Mouse (Mus musculus): ENCODE data around the gene Ankrd40. TPM values are rescaled to one million over a fixed set of nuclear protein-coding genes. Genes with fewer than 3 reads are reported as not detected.

The Ankrd40 gene
- polyA plus RNA-seq, 1 experiment from 2014 or later: 12.2 TPM

DNA sequence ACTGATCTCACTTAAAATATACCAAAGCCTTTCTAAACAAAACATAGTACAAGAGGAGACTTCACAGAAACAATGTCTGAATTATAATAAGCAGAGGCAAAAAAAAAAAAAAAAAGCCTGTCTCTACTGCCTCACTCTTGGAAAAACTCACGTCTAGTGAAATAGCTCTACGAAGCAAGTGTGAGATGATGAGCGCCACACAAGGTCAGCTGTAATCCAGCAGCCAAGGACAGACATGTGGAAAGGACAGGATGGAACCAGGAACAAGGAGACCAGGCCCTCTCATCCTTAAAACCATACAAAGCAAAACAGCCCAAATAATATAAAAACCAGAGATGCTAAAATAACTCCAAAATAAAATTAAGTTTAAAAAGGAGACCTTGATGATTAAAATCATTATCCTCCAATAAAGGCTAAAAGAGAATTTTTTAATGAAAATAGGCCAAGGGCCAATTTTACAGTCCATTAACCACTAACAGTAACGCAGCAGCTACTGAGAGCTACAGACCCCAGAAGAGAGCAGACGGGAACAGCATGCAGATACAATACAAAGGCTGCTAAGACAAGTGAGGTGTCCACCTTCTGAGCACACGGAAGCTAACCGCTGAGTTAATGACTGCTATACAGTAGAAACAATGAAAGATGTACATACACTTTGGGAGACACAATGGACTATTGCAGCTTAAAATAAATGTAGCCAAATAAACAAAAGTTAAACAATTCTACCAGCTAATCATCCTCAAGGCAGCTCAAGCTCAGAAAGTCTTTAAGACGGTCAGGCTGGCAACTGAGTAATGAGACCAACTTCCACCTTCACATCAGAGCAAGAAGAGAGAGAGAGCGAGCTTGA, 32.6 kb upstream of the Ankrd40 start:
- H3K4me1 ChIP-seq (replicated peaks; ENCODE audit: control insufficient read depth, insufficient read depth, low read length): no peaks in the 10 kb centered on the region
- no peak overlapping the region for H3K4me2 ChIP-seq (ENCODE audit: low read depth, low read length)
- H3K27me3 ChIP-seq (ENCODE audit: control insufficient read depth, insufficient read depth, low read depth, low read length): no peaks in the 10 kb centered on the region
- no peak overlapping the region for H3K9ac ChIP-seq (ENCODE audit: low read length)
- H3K9me3 ChIP-seq (ENCODE audit: control insufficient read depth, low read length): no peaks in the 10 kb centered on the region
- no peak for ATAC-seq (ENCODE audit: low read depth)
- H3K4me3 ChIP-seq (ENCODE audit: low read length): no peak overlapping the region
- peaks cover 65% of the 10 kb centered on the region for H3K36me3 ChIP-seq (ENCODE audit: control insufficient read depth, insufficient read depth, low read length)
- 77% methylated on average over 9 of the region's 9 CpGs for WGBS
- H3K27ac ChIP-seq (ENCODE audit: low read length): no peak overlapping the region

- peaks cover 33% of the 10 kb centered on the region for H3K4me1 ChIP-seq (replicated peaks; ENCODE audit: control insufficient read depth, insufficient read depth, low read length)
- no peak for ATAC-seq (ENCODE audit: low read depth)
- 87% methylated on average over 1 of the region's 1 CpGs for WGBS
These were observed 15.1 kb upstream of the Ankrd40 start for GRCm38 (mm10) chr11:94312733-94313132.

GRCm38 (mm10) chr11:94314098-94314652, 13.6 kb upstream of the Ankrd40 start:
- no peaks in the 10 kb centered on the region for H3K9me3 ChIP-seq (ENCODE audit: control insufficient read depth, low read length)
- H3K4me3 ChIP-seq (ENCODE audit: low read length): no peak overlapping the region
- no peak overlapping the region for H3K27ac ChIP-seq (ENCODE audit: low read length)
- no peak overlapping the region for H3K9ac ChIP-seq (ENCODE audit: low read length)
- no peaks in the 10 kb centered on the region for H3K27me3 ChIP-seq (ENCODE audit: control insufficient read depth, insufficient read depth, low read depth, low read length)
- H3K4me2 ChIP-seq (ENCODE audit: low read depth, low read length): no peak overlapping the region
- peaks cover 38% of the 10 kb centered on the region for H3K4me1 ChIP-seq (replicated peaks; ENCODE audit: control insufficient read depth, insufficient read depth, low read length)
- no peak for ATAC-seq (ENCODE audit: low read depth)
- WGBS: 47% methylated on average over 2 of the region's 2 CpGs
- H3K36me3 ChIP-seq (ENCODE audit: control insufficient read depth, insufficient read depth, low read length): 0 out of 2 replicates have a peak, but pooled peaks cover under 1% of the 10 kb centered on the region

More at GRCm38 (mm10) chr11:94312733-94313132, 15.1 kb upstream of the Ankrd40 start:
- Histone ChIP-seq H3K27me3 (ENCODE audit: control insufficient read depth, insufficient read depth, low read depth, low read length) (no peaks in the 10 kb centered on the region), H3K27ac (ENCODE audit: low read length) (no peak overlapping the region), H3K9me3 (ENCODE audit: control insufficient read depth, low read length) (no peaks in the 10 kb centered on the region), H3K4me3 (ENCODE audit: low read length) (no peak overlapping the region), H3K36me3 (ENCODE audit: control insufficient read depth, insufficient read depth, low read length) (no peaks in the 10 kb centered on the region; the same call in 1 of the 2 replicates), H3K9ac (ENCODE audit: low read length) (no peak overlapping the region), H3K4me2 (ENCODE audit: low read depth, low read length) (no peak overlapping the region)

GRCm38 (mm10) chr11:94315308-94315707, 12.5 kb upstream of the Ankrd40 start:
- Histone ChIP-seq H3K4me3 (ENCODE audit: low read length) (no peak overlapping the region), H3K27me3 (ENCODE audit: control insufficient read depth, insufficient read depth, low read depth, low read length) (no peaks in the 10 kb centered on the region), H3K9me3 (ENCODE audit: control insufficient read depth, low read length) (no peaks in the 10 kb centered on the region), H3K4me2 (ENCODE audit: low read depth, low read length) (no peak overlapping the region), H3K27ac (ENCODE audit: low read length) (0 out of 2 replicates have a peak overlapping the region, but pooled peaks have one; percentile 10), H3K36me3 (ENCODE audit: control insufficient read depth, insufficient read depth, low read length) (peaks cover 3% of the 10 kb centered on the region; the same call in 1 of the 2 replicates), H3K9ac (ENCODE audit: low read length) (no peak overlapping the region), H3K4me1 (replicated peaks; ENCODE audit: control insufficient read depth, insufficient read depth, low read length) (peaks cover 48% of the 10 kb centered on the region)
- no peak for ATAC-seq (ENCODE audit: low read depth)
- WGBS: 31% methylated on average over 1 of the region's 1 CpGs

GRCm38 (mm10) chr11:94316528-94316927, 11.3 kb upstream of the Ankrd40 start:
- ATAC-seq (ENCODE audit: low read depth): no peak
- Histone ChIP-seq H3K4me2 (ENCODE audit: low read depth, low read length) (no peak overlapping the region), H3K9ac (ENCODE audit: low read length) (no peak overlapping the region), H3K4me1 (replicated peaks; ENCODE audit: control insufficient read depth, insufficient read depth, low read length) (peaks cover 50% of the 10 kb centered on the region), H3K4me3 (ENCODE audit: low read length) (no peak overlapping the region), H3K36me3 (ENCODE audit: control insufficient read depth, insufficient read depth, low read length) (peaks cover 3% of the 10 kb centered on the region; the same call in 1 of the 2 replicates), H3K27me3 (ENCODE audit: control insufficient read depth, insufficient read depth, low read depth, low read length) (no peaks in the 10 kb centered on the region), H3K9me3 (ENCODE audit: control insufficient read depth, low read length) (no peaks in the 10 kb centered on the region), H3K27ac (ENCODE audit: low read length) (0 out of 2 replicates have a peak overlapping the region, but pooled peaks have one; percentile 17)
- WGBS: 57% methylated on average over 2 of the region's 2 CpGs

DNA sequence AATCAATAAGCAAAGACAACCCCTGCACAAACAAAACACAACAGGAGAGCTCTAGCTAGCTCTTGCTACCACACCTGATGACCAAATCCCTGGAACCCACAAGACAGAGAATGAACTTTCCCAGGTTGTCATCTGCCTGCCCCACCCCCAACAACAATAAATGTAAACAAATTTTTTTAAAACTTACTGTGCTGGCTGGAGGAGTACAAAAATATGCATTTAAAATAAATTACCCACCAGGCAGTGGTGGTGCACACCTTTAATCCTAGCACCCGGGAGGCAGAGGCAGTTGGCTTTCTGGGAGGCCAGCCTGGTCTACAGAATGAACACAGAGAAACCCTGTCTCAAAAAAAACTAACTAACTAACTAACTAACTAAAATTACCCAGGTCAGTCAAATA, 10.8 kb upstream of the Ankrd40 start:
- 59% methylated on average over 1 of the region's 1 CpGs for WGBS
- peaks cover 50% of the 10 kb centered on the region for H3K4me1 ChIP-seq (replicated peaks; ENCODE audit: control insufficient read depth, insufficient read depth, low read length)
- no peak overlapping the region for H3K4me2 ChIP-seq (ENCODE audit: low read depth, low read length)

DNA sequence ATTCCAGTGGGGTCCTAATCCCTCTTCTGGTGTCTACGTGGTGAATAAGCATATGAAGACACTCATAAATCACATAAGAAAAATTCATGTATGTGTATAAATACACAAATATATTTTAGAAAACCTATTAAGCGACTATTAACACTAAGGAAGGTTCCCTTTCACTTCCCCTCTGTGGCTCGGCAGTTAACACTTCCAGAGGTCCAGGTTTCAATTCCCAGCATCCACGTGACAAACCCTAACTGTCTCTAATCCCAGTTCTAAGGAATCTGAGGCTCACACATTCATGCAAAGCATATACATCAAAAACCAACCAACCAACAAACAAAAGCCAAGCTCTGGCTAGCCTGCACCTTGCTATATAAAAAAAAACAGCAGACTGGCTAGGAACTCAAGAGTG, 10.3 kb upstream of the Ankrd40 start:
- no peak overlapping the region for H3K4me2 ChIP-seq (ENCODE audit: low read depth, low read length)
- H3K9ac ChIP-seq (ENCODE audit: low read length): no peak overlapping the region
- no peak overlapping the region for H3K4me3 ChIP-seq (ENCODE audit: low read length)
- peaks cover 3% of the 10 kb centered on the region; the same call in 1 of the 2 replicates for H3K36me3 ChIP-seq (ENCODE audit: control insufficient read depth, insufficient read depth, low read length)
- H3K27me3 ChIP-seq (ENCODE audit: control insufficient read depth, insufficient read depth, low read depth, low read length): no peaks in the 10 kb centered on the region
- WGBS: 54% methylated on average over 4 of the region's 4 CpGs
- H3K9me3 ChIP-seq (ENCODE audit: control insufficient read depth, low read length): no peaks in the 10 kb centered on the region
- ATAC-seq (ENCODE audit: low read depth): no peak
- H3K27ac ChIP-seq (ENCODE audit: low read length): no peak overlapping the region
- H3K4me1 ChIP-seq (replicated peaks; ENCODE audit: control insufficient read depth, insufficient read depth, low read length): peaks cover 53% of the 10 kb centered on the region

More for the DNA sequence above, 10.8 kb upstream of the Ankrd40 start:
- no peak overlapping the region for H3K9ac ChIP-seq (ENCODE audit: low read length)
- no peak overlapping the region for H3K4me3 ChIP-seq (ENCODE audit: low read length)
- H3K27me3 ChIP-seq (ENCODE audit: control insufficient read depth, insufficient read depth, low read depth, low read length): no peaks in the 10 kb centered on the region
- H3K36me3 ChIP-seq (ENCODE audit: control insufficient read depth, insufficient read depth, low read length): peaks cover 3% of the 10 kb centered on the region; the same call in 1 of the 2 replicates
- ATAC-seq (ENCODE audit: low read depth): no peak
- no peaks in the 10 kb centered on the region for H3K9me3 ChIP-seq (ENCODE audit: control insufficient read depth, low read length)
- H3K27ac ChIP-seq (ENCODE audit: low read length): no peak overlapping the region

- Histone ChIP-seq H3K9ac (ENCODE audit: low read length) (no peak overlapping the region), H3K9me3 (ENCODE audit: control insufficient read depth, low read length) (no peaks in the 10 kb centered on the region), H3K4me1 (replicated peaks; ENCODE audit: control insufficient read depth, insufficient read depth, low read length) (peaks cover 54% of the 10 kb centered on the region), H3K27ac (ENCODE audit: low read length) (no peak overlapping the region), H3K27me3 (ENCODE audit: control insufficient read depth, insufficient read depth, low read depth, low read length) (no peaks in the 10 kb centered on the region), H3K4me3 (ENCODE audit: low read length) (no peak overlapping the region), H3K36me3 (ENCODE audit: control insufficient read depth, insufficient read depth, low read length) (peaks cover 3% of the 10 kb centered on the region; the same call in 1 of the 2 replicates), H3K4me2 (ENCODE audit: low read depth, low read length) (no peak overlapping the region)
- no peak for ATAC-seq (ENCODE audit: low read depth)
- 81% methylated on average over 5 of the region's 5 CpGs for WGBS
These were observed 9.7 kb upstream of the Ankrd40 start for GRCm38 (mm10) chr11:94318056-94318455.
